Mouse (Mus musculus): ENCODE results near the gene Ccdc127.

Ccdc127 gene

DNA sequence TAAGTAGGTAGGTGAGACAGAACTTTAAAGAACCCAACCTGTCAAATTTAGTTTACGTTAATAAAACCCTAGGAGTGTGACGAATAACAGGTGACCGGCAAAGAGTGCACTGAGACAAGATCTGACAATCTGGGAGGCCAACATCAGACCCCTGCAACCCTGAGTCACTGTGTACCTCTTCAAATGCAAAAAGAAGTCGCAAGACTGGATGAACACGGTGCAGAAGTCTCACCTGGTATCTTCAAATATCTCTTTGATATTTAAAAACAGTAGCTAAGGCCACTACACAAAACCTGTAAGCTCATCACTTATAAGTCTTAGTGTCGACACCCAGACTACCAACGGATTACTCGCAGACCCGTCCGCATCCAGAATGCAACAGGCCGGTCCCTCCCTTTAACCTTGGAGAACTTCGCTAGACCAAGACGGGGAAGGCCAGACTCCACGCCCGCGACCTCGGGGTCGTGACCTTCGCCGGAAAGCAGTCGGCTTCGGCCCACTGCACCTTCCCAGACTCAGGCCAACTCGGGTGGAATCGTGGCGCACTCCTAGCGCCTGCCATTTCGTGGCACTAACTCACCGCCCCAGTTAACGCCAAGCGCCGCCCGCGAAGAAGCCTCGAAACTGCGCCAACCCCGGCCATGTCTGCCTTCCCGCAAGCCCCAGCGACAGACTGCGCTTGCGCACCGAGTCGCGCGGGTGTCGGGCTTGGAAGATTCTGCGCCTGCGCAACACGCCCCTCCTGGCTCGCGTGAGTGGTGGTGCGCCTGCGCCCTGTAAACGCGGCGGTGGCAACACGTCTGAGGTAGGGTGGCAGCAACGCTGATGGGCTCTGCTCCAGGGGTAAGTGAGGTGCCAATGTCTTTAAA is at the start of gene Ccdc127, which contains the start of gene Sdha:
Gene Ccdc127 (plus strand): TSS at position 744 of the 869 bp plus-strand sequence.
Gene Sdha (minus strand): TSS at position 715 of the 869 bp plus-strand sequence.
- peak; percentile 96 for DNase-seq

DNA sequence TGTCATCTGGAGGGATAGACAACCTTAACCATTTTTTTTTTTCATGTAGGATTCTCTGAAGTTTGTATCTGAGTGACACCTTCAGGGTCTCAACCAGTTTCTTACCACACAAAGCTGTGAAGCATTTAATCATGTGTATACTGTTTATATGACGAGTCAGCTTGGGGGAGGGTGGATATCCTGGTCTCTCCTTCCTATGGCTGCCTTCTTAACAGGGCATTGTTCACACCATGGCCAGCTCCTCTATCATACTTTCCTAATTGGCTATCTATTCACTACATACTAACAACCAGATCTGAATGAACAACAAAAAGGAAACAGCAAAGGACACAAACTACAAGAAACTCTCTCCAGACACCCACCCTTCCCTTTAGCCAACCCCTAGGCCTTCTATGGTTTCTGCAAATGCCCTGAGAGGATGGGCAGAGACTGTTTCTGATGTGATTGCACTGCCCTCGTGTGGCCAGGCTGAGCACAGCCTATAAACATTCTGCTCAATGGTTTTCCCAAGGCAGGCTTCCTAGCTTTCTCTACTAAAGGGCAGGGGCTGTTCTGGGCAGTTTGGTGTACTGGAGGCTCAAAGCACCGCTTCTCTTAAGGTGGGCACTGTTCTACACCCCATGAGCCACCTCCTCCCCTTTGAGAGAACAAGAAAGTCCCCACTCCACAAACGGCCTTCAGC is 49.0 kb upstream of the Ccdc127 start:
- DNase-seq: peak; percentile 37

DNA sequence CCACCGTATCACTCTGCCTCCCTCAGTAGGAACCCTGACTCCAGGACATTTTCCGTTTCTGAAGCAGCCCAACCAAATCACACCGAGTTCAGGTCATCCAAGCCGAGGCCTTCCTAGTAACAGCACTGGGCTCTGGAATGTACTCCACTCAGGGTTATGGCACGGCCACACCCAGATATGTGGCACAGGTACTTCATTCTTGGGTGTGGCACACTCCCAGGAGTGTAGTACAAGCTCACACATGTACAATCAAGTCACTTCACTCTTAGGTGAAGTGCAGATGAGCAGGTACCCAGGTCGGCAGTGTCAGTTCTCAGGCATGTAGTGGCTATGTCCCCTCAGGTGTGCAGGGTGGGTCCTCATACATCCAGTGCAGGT is 48.5 kb upstream of the Ccdc127 start:
- no peak for DNase-seq

DNA sequence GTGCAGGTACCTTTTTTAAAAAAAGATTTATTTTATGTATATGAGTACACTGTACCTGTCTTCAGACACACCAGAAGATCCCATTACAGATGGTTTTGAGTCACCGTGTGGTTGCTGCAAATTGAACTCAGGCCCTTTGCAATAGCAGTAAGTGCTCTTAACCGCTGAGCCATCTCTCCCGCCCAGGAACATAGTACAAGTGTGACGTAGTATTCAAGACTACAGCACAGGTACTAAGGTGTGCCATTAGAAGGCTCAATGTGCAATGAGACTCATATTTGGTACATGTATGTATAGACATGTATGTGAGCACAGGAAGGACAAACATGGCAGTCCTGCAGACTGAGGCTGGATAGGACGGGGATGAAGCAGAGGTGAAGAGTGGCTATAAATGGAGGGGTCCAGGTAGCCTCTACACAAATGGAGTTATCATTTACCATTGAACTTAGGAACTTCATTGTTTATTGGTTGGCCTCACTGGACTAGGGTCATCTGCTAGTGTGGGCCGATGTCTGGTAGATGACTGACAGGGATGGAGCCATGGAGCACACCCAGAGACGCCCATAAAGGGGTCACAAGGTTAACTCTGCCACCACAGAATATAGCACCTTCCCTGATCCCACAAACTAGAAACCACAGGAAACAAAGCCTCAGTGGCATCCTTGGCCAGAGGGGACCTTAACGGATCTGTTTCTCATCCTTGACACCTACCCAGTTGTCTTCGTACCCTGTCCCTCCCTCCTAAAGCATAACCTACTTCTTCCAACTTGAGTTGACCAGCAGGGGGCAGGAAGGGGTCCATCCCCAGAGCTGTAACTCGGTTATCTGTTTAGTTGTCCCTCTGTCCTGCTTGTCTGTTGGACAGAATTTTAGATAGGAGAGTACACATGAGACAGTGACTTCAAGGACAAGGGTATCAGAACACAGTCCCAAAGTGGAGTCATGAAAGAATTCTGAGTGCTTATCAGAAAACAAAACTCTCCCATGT is 47.8 kb upstream of the Ccdc127 start:
- no peak for DNase-seq

- DNase-seq: no peak
Observed at GRCm38 (mm10) chr13:74305380-74305779, 44.7 kb upstream of the Ccdc127 start.

- DNase-seq: no peak
Observed at GRCm38 (mm10) chr13:74305780-74306179, 44.3 kb upstream of the Ccdc127 start.

DNA sequence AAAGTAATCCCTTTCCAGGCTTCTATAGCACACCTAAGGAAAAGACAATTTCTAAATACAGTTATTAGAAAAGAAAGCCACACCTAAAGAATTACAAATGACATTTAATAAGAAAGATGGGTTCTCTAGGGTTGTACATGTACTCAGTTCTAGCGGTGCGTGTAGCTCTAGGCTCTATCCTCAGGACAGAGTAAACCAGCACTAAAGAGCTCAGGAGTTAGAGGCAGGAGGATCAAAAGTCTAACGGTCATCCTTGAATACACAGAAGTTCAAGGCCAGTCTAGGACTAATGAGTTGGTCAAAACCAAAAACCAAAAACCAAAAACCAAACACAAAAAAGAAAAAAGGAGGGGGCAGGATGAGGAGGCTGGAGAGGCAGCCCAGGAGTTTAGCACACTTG is 35.5 kb upstream of the Ccdc127 start:
- DNase-seq: no peak

- DNase-seq: no peak
Observed at GRCm38 (mm10) chr13:74316386-74316785, 33.7 kb upstream of the Ccdc127 start.

- no peak for DNase-seq
Observed at GRCm38 (mm10) chr13:74316789-74317169, 33.3 kb upstream of the Ccdc127 start.

DNA sequence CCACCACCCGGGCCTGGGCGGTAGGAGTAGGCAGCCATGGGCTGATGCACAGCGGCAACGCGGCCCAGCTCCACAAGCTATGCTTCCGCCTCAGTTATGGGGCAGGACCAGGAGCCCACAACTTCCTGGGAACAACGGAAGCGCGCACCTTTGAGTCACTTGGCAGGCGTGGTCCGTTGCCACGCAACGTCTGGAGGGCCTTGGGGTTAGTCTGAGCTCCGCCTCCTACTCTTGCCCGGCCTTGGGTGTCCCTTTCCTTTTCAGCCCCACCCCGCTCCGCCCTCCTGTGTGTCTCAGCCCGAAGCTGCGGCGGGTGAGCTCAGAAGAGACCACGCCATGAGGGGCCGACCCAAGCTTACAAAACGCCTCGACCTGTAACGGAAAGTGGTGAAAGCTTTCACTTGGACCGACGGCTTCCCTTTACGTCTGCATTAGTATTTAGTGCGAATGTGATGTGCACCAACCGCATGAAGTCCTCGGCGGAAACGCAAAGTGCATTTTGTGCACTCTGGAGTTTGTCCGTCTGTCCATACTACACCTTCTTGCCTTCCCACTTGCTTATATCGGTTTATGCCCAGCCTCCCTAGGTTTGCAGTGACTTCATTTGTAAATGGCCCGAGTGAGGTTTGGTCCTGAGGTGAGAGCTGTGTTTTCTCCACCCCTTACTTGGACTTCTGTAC is 32.8 kb upstream of the Ccdc127 start, which contains the start of gene Pdcd6:
Gene Pdcd6 (minus strand): TSS at position 411 of the 680 bp plus-strand sequence.
- DNase-seq: peak; percentile 92

DNA sequence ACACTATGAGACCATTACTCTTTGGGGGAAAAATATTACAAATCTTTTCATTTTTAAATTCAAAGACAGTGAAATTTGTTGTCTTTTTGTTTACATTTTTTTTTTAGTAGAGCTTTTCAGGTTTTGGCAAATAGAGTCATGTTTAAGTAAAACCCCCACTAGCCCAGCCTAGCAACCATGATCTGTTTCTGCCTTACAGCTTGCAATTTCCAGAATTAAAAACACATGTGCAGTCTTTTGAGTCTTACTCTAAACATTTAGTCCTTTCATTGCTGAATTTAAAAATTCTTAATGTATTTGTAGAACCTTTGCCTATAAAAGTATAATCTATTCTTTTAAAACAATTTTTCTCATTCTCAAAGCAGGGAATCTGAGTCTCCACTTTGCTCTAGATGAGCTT is 20.8 kb upstream of the Ccdc127 start:
- no peak for DNase-seq

- no peak for DNase-seq
Observed at GRCm38 (mm10) chr13:74341036-74341435, 9.1 kb upstream of the Ccdc127 start.

DNA sequence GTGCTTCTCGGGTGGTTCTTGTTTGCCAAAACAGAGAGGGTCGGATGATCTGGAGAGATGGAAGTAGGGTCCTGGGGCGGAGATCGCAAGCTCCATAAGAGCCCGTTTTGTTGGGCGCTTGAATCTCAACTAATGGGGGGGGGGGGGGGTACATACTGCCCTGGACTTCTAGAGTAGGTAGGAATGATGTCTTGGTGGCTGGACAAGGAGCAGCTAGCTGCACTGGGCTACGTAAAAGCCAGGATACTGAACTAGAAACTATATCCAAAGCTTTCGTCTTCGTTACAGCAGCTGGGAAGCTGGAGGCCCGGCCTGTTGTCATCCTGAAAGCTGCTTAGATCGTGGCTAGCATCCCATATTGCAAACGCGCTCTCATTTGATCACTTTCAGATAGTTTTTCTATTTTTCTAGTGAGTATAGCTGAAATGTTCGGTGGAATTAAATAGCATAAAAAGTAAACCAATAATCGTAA is 362 bp downstream of the Ccdc127 start:
- DNase-seq: no peak

GRCm38 (mm10) chr13:74356491-74356890 is 6.4 kb downstream of the Ccdc127 start:
- DNase-seq: no peak

- DNase-seq: no peak
Observed at GRCm38 (mm10) chr13:74362218-74362617, 12.1 kb downstream of the Ccdc127 start.

DNA sequence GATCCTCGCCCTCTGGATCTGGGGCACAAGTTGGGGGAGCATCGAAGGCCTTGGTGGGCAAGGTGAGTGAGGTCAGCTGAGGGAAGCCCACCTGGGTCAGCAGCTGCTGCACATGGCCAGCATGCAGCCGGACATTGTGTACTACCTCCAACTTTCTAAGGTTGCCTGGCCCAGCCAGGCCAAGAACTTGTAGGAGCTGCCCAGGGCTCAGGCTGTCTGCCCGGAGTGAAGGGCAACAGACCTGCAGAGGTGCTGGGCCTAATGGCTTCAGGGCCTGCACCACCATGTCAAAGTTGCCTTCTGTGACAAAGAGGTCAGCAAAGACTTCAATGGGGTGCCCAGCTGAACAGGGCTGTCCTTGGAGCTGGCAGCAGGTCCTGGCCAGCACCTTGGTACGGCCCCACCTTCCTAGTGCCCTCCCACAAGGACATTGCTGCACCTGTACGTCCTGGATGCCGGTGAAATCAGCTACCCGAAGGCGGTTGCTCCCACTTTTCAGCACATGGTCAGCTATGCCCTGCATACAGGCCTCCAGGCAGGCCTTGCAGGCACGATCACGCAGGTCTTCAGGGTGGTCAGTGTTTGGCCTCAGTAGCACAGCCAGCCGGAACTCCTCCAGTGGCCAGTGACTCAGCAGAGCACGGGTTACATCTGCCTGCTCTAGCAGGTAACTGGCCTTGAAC is 13.2 kb downstream of the Ccdc127 start:
- DNase-seq: peak; percentile 18

DNA sequence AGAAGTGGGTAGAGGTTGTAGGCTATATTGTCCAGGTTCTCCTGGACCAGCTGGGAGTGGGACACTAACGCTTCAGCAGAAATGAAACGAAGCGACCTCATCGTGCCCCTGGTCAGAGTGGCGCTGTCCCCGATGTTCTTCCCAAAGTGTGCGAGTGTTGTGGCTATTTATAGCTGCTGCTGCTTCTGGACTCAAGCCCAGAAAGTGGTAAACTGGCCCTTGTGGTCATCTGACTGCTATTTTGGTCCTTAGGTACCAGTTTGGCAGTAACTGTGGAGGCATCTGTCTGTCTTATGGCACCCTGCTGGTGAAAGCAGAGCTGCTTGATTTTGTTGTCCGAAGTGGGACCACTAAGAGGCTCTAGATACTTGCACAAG is 13.7 kb downstream of the Ccdc127 start, which contains the start of gene Lrrc14b:
Gene Lrrc14b (minus strand): TSS at position 147 of the 377 bp plus-strand sequence.
- peak; percentile 40 for DNase-seq

GRCm38 (mm10) chr13:74381533-74382276 is 31.6 kb downstream of the Ccdc127 start:
- no peak for DNase-seq

- DNase-seq: no peak
Observed at GRCm38 (mm10) chr13:74382289-74382688, 32.2 kb downstream of the Ccdc127 start.

- DNase-seq: no peak
Observed at GRCm38 (mm10) chr13:74389730-74390129, 39.6 kb downstream of the Ccdc127 start.

All from cerebellum, adult 9-11 months (tissue).